Mouse (Mus musculus) lung, postnatal 0 days (tissue): ENCODE measurements around the gene Sbk3.

Source experiments
- CTCF ChIP-seq: IDR thresholded peaks from 2 replicates; pipeline ENCODE4 v1.5.1; 2016; ENCODE audit warnings: antibody characterized with exemption, mild to moderate bottlenecking
- EP300 ChIP-seq: IDR thresholded peaks from 2 replicates; pipeline ENCODE4 v1.6.1; 2016; ENCODE audit warnings: antibody characterized with exemption, mild to moderate bottlenecking, control low read depth

- TF ChIP-seq CTCF (no peak), EP300 (no peak)
These were observed at the start of gene Sbk3 for GRCm38 (mm10) chr7:4971068-4971467.
